Comparison of ENCODE assay signal across 8 mouse cellular contexts in genomic region chr12:76531986-76532925, GRCm38 (mm10). TPM values are rescaled to one million over a fixed set of nuclear protein-coding genes. Genes with fewer than 3 reads are reported as not detected.
A peak's percentile ranks its signal among the peaks of the same experiment; 100 is the strongest.
DNase-seq lines count a peak whose midpoint lies in the region; ATAC-seq and TF ChIP-seq lines count a peak whose summit lies in the region.

No protein-coding gene starts in this region.

- no peak for DNase-seq in heart, adult 18-20 months
- peak; percentile 56 for DNase-seq in embryo, embryonic 11 days
- peak; percentile 91 for DNase-seq in midbrain, embryonic 11.5 days (ENCODE audit: low spot score, missing footprints)
- DNase-seq in urinary bladder, adult 18-20 months (ENCODE audit: low spot score in 2 of 2) = no peak
- no peak for DNase-seq in cerebellum, adult 11 months
- no peak for DNase-seq in right cerebral cortex, postnatal 4 days

- peak overlapping the region; percentile 69; the same call in 1 of the 2 replicates for H3K9ac ChIP-seq in heart, embryonic 11.5 days (ENCODE audit: low read depth, low read length)
- H3K9ac ChIP-seq in intestine, postnatal 0 days (ENCODE audit: low read depth, low read length) = peak overlapping the region; percentile 48; the same call in 1 of the 2 replicates
- H3K9ac ChIP-seq in midbrain, embryonic 11.5 days (ENCODE audit: low read length) = no peak overlapping the region

- H3K27me3 ChIP-seq in heart, embryonic 11.5 days (ENCODE audit: control insufficient read depth, insufficient read depth, low read length) = peaks cover 29% of the 10 kb centered on the region
- no peaks in the 10 kb centered on the region for H3K27me3 ChIP-seq in intestine, postnatal 0 days (replicated peaks; ENCODE audit: control insufficient read depth, insufficient read depth, low read length)
- peaks cover 51% of the 10 kb centered on the region for H3K27me3 ChIP-seq in midbrain, embryonic 11.5 days (ENCODE audit: control insufficient read depth, insufficient read depth, low read length)

- H3K36me3 ChIP-seq in heart, embryonic 11.5 days (ENCODE audit: control insufficient read depth, insufficient read depth, low read length) = no peaks in the 10 kb centered on the region
- H3K36me3 ChIP-seq in intestine, postnatal 0 days (ENCODE audit: control insufficient read depth, insufficient read depth) = no peaks in the 10 kb centered on the region
- no peaks in the 10 kb centered on the region for H3K36me3 ChIP-seq in midbrain, embryonic 11.5 days (ENCODE audit: control insufficient read depth, insufficient read depth, low read length)

- TF ChIP-seq CTCF in intestine, postnatal 0 days (IDR thresholded peaks at IDR 0.05; ENCODE audit: low read depth) = no peak

- ATAC-seq in heart, embryonic 11.5 days (replicated peaks; ENCODE audit: insufficient number of reproducible peaks, low FRiP score, low TSS enrichment) = no peak
- no peak for ATAC-seq in intestine, postnatal 0 days
- no peak for ATAC-seq in midbrain, embryonic 11.5 days (ENCODE audit: low FRiP score)

- H3K4me1 ChIP-seq in heart, embryonic 11.5 days (ENCODE audit: control insufficient read depth, insufficient read depth, low read length) = peaks cover 39% of the 10 kb centered on the region
- peaks cover 12% of the 10 kb centered on the region for H3K4me1 ChIP-seq in intestine, postnatal 0 days (replicated peaks; ENCODE audit: control insufficient read depth, insufficient read depth, low read length)
- H3K4me1 ChIP-seq in midbrain, embryonic 11.5 days (ENCODE audit: control insufficient read depth, insufficient read depth, low read length) = peaks cover 11% of the 10 kb centered on the region

- WGBS in heart, embryonic 11.5 days (ENCODE audit: insufficient replicate concordance) = 3% methylated on average over 19 of the region's 19 CpGs
- 8% methylated on average over 19 of the region's 19 CpGs for WGBS in intestine, postnatal 0 days
- WGBS in midbrain, embryonic 11.5 days = 2% methylated on average over 19 of the region's 19 CpGs

- H3K4me3 ChIP-seq in heart, embryonic 11.5 days (ENCODE audit: low read depth, low read length) = peak overlapping the region; percentile 70
- H3K4me3 ChIP-seq in intestine, postnatal 0 days (ENCODE audit: low read depth, low read length) = peak overlapping the region; percentile 52
- H3K4me3 ChIP-seq in midbrain, embryonic 11.5 days (ENCODE audit: low read depth, low read length) = peak overlapping the region; percentile 61

- no peak overlapping the region for H3K27ac ChIP-seq in heart, embryonic 11.5 days (ENCODE audit: low read depth, low read length)
- H3K27ac ChIP-seq in intestine, postnatal 0 days (ENCODE audit: low read depth, low read length) = peak overlapping the region; percentile 95
- H3K27ac ChIP-seq in midbrain, embryonic 11.5 days (ENCODE audit: low read depth, low read length) = no peak overlapping the region

- H3K9me3 ChIP-seq in heart, embryonic 11.5 days (replicated peaks; ENCODE audit: control insufficient read depth, low read length) = no peaks in the 10 kb centered on the region
- no peaks in the 10 kb centered on the region for H3K9me3 ChIP-seq in intestine, postnatal 0 days (ENCODE audit: control insufficient read depth)
- H3K9me3 ChIP-seq in midbrain, embryonic 11.5 days (ENCODE audit: control insufficient read depth, low read length) = no peaks in the 10 kb centered on the region

- H3K4me2 ChIP-seq in heart, embryonic 11.5 days = peak overlapping the region; percentile 74
- H3K4me2 ChIP-seq in intestine, postnatal 0 days (replicated peaks; ENCODE audit: low read depth) = peak overlapping the region; percentile 80
- H3K4me2 ChIP-seq in midbrain, embryonic 11.5 days = peak overlapping the region; percentile 84

RNA-seq across cellular contexts. Expression of gene Plekhg3, which starts 1.6 kb away (rescaled TPM):
- 4.4 and 5.4 TPM in 2 replicates for polyA plus RNA-seq in heart, embryonic 11.5 days (2014; fragmentation: Nextera tagmentation; extraction: Ambion mirVana)
- total RNA-seq in heart, adult 18-20 months (2021) = 10 to 100 TPM; 10.6 to 11.4 TPM
- 5.7 and 7.5 TPM in 2 replicates for polyA plus RNA-seq in intestine, postnatal 0 days (2015; fragmentation: Nextera tagmentation; extraction: Ambion mirVana)
- polyA plus RNA-seq in midbrain, embryonic 11.5 days (2014; fragmentation: Nextera tagmentation; extraction: Ambion mirVana) = 0.62 and 1.3 TPM in 2 replicates

Comparison
In these comparisons a context has a peak if more than half of its experiments do, and no peak if none do; other contexts are left out.
1. DNase-seq: peak in embryo, embryonic 11 days (single experiment) and midbrain, embryonic 11.5 days (single experiment); none in heart, adult 18-20 months (0 of 2), urinary bladder, adult 18-20 months (0 of 2), cerebellum, adult 11 months (single experiment) and right cerebral cortex, postnatal 4 days (single experiment).
2. Peak in every context shown above with its lines, with median percentiles within 50 percentile points of each other: H3K4me2 ChIP-seq and H3K4me3 ChIP-seq.